Mouse (Mus musculus): ENCODE results near the gene Pak2.
"Not testable (repeated sequence)": the region's sequence is repeated elsewhere in the genome, so short reads cannot be mapped to it uniquely, and the experiment has no call there.

The Pak2 gene

GRCm38 (mm10) chr16:32097757-32098156 is 18.6 kb upstream of the Pak2 start:
- DNase-seq (ENCODE audit: low spot score in 2 of 2) = not testable (repeated sequence)

GRCm38 (mm10) chr16:32091466-32091865 is 12.3 kb upstream of the Pak2 start:
- DNase-seq (ENCODE audit: low spot score in 2 of 2) = no peak

- DNase-seq (ENCODE audit: low spot score in 2 of 2) = no peak
Measured at GRCm38 (mm10) chr16:32087629-32088443, 8.7 kb upstream of the Pak2 start.

DNA sequence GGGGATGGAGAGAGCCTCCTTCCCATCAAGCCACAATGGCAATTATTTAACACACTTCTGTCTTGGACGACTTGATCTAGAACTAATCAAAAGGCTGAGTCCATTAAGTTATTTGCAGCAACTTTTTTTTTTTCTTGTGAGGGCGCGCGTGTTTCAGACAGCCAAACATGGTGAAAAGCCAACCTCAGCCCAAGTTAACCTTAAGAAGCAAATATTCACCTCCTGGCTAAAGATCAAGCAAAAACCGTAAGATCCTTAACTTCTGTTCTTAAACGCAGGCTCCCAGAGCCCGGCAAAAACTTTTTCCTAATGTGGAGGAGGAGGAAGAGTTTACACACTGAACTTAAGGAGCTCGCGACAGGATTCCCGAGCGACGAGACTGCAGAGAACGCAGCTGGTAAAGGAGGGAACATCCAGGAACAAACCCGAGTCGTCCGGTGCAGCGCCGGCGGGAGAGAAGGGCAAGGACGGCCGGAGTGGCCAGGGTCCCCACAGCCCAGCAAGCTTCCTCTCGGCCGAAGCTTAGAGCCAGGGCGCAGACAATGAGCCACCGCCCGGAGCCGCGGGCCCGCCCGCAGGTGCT is 643 bp downstream of the Pak2 start:
- peak in 1 of 2 experiments; percentile 19 for DNase-seq (ENCODE audit: low spot score in 2 of 2)

- no peak for DNase-seq (ENCODE audit: low spot score in 2 of 2)
Measured at GRCm38 (mm10) chr16:32077648-32078407, 1.3 kb downstream of the Pak2 start.

GRCm38 (mm10) chr16:32076406-32076805 is 2.7 kb downstream of the Pak2 start:
- no peak for DNase-seq (ENCODE audit: low spot score in 2 of 2)

DNA sequence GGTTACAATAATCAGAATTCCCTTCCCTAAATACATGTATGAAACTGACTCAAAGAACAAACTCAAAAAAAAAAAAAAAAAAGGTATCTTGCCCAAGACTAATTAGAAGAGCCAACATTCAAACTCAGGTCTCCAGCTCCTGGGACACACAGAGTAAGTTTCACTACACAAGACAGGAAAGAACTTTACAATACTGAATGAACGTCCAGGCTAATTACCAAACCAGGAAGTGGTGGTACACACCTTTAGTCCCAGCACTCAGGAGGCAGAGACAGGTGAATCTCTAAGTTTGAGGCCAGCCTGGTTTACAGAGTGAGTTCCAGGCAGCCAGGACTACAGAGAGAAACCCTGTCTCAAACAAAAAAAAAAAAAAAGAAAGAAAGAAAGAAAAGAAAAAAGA is 3.4 kb downstream of the Pak2 start:
- DNase-seq (ENCODE audit: low spot score in 2 of 2) = no peak

- not testable (repeated sequence) for DNase-seq (ENCODE audit: low spot score in 2 of 2)
Measured at GRCm38 (mm10) chr16:32070070-32070469, 9.1 kb downstream of the Pak2 start.

GRCm38 (mm10) chr16:32068389-32069300 is 10.5 kb downstream of the Pak2 start:
- no peak for DNase-seq (ENCODE audit: low spot score in 2 of 2)

DNA sequence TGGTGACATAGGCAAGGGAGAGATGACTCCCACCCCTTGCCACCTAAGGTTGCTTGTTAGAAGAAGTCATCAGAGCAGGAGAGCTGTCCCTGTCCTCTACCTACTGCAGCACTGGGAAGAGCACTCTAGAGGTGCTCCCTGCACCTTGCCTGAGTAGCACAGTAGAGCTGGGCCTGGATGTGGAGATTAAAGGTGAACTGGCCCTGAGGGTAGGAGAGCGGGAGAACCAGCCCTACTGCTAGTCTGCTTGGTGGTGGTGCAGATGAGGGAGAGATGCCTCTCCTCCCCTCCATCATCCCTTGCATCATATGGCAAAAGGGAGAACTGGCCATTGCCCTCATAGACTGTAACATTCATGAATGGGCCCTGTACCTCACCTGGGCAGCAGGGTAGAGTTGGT is 12.2 kb downstream of the Pak2 start:
- no peak for DNase-seq (ENCODE audit: low spot score in 2 of 2)

DNA sequence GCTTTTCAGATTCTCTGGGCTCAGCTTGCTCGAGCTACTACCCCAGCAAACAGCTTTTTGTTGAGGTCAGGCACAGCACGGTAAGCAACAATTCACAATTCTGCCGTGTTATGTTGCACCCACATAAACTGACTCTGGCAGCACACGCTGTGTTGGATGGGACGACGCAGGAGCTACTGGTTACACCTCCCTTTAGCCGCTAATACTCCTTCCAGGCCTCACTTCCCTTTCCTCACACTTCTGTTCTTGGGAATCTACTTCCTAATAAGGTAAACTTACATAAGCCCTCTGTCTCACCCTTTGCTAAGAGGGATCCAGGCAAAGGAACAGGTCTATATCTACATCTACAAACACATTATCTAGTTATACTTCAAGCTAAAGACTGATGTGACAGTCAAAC is 15.2 kb downstream of the Pak2 start:
- DNase-seq (ENCODE audit: low spot score in 2 of 2) = no peak

DNA sequence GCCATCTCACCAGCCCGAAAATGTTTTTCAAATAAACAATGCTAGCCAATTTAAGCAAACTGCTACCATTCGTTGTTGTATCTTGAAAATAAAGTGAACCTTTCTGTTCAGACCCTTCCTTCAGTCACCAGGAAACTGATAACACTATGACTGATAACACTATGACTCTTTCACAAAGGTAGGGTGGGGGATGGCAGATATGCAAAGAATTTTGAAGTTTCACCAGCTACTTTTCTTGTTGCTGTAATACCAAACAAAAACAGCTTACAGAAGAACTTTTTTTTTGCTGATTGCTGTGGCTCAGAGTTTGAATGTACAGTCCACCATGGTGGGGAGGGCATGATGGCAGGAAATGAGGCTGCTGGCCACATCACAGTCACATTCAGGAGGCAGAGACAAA is 16.9 kb downstream of the Pak2 start:
- DNase-seq (ENCODE audit: low spot score in 2 of 2) = no peak

DNA sequence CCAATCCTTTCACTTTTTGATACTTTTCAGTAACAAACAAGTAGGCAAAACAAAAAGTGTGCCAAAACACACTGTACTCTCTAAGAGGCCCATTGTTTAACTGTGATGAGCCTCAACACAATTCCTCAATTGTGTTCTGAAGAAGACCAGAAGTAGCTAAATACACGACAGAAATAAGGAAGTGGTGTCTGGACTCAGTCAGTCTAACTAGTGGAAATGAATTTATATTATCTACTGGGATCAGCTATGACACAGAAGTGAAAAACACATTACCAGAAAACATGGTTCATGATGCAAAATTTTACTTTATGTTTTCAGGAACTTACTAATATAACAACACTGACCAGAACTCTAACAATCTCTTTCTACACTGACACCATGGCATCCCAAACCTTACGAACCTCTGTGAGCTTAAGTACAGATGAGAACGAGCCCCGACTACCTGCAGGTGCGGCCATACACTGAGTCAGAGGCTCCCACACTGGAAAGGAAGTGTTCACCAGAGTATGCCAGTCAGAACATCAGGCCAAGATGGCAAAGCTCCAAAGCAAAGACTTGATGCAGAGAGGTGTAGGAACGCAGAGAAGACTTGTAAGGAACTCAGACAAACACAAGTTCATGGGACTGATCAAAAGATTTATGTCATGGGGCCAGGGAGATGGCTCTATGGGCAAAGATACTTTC is 19.2 kb downstream of the Pak2 start:
- DNase-seq (ENCODE audit: low spot score in 2 of 2) = no peak

GRCm38 (mm10) chr16:32058817-32059216 is 20.3 kb downstream of the Pak2 start:
- no peak for DNase-seq (ENCODE audit: low spot score in 2 of 2)

DNA sequence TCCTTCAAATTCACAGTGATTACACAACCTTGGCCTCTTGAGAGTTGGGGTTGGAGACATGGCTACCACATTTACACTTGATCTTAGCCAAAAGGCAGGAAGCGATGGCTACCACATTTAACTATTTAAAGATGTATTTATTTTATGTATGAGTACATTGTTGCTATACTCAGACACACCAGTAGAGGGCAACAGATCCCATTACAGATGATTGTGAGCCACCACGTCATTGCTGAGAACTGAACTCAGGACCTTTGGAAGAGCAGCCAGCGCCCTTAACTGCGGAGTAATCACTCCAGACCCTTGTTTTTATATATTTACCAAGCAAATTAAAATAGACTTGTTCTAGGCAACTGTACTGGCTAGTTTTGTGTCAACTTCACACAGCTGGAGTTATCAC is 36.8 kb downstream of the Pak2 start:
- no peak for DNase-seq (ENCODE audit: low spot score in 2 of 2)

DNA sequence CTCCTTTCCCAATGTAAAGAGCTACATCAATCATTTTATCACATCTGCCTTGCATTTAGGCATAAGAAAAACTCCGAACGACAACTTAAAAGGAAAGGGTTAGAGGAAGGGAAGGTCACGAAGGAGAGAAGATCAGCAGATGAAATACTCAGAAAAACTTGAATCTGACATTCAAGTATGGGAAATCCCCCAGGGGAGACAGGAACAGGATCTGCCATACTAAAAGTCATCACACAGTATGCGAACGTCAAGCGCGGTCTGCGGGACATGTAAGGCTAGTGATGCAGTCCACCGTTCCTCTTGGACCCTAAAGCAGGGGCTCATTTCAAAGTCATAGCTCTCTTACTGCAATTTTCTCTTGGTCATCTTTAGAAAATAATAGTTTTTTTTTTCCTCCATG is 59.5 kb downstream of the Pak2 start:
- no peak for DNase-seq (ENCODE audit: low spot score in 2 of 2)

GRCm38 (mm10) chr16:32010330-32010729 is 68.8 kb downstream of the Pak2 start:
- DNase-seq (ENCODE audit: low spot score in 2 of 2) = no peak

DNA sequence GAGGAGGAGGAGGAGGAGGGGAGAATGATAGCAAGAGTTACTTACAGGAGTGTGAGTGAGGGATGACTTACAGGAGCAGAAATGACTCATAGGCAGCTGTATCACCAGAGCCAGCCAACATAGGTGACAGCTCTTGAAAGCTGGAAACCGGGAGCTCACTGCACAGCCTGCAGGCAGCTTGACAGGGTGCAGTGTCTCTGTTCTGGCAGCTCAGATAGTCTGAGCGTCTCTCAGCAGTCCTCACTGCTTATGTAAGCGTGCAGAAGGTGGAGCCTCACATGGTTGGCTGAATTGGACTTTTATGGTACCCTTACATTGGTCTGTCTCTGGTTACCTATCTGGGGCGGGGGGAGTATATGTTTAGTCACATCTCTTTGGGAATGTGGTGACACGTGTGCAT is 69.2 kb downstream of the Pak2 start:
- DNase-seq (ENCODE audit: low spot score in 2 of 2) = peak; percentile 31 to 39

GRCm38 (mm10) chr16:32008529-32009293 is 70.4 kb downstream of the Pak2 start:
- DNase-seq (ENCODE audit: low spot score in 2 of 2) = no peak

DNA sequence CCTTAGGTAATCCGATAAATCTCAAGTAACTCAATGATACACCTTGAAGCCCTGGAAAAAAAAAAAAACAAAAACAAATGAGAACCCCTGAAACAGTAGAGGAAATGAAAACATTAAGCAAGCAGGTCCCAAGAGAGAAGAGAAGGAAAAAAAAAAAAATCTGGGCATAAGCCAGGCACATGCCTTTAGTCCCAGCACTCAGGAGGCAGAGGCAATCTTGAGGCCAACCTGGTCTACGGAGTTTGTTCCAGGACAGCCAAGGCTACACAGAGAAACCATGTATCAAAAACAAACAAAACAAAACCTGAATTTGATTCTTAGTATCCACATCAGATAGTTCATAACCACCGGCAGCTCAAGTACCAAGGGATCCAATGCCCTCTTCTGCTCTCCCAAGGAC is 74.4 kb downstream of the Pak2 start:
- no peak for DNase-seq (ENCODE audit: low spot score in 2 of 2)
